Mouse (Mus musculus): ENCODE results near the gene Prdx6b.

Prdx6b gene

DNA sequence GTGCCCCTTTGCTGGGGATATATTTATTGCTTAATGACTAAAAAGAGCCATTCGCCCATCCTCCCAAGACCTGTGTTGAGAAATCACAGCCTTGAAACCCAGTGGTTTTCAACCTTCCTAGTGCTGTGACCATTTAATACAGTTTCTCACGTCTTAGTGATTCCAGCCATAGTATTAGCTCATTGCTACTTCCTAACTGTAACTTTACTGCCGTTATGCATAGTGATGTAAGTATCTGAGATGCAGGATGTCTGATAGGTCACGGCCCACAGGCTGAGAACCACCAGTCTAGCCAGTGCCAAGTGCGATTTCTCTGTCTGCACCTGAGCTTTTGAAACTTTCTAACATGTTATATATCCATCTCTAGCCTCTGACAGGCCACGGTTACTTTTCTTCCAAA, 35.0 kb downstream of the Prdx6b start:
- no peak for DNase-seq

DNA sequence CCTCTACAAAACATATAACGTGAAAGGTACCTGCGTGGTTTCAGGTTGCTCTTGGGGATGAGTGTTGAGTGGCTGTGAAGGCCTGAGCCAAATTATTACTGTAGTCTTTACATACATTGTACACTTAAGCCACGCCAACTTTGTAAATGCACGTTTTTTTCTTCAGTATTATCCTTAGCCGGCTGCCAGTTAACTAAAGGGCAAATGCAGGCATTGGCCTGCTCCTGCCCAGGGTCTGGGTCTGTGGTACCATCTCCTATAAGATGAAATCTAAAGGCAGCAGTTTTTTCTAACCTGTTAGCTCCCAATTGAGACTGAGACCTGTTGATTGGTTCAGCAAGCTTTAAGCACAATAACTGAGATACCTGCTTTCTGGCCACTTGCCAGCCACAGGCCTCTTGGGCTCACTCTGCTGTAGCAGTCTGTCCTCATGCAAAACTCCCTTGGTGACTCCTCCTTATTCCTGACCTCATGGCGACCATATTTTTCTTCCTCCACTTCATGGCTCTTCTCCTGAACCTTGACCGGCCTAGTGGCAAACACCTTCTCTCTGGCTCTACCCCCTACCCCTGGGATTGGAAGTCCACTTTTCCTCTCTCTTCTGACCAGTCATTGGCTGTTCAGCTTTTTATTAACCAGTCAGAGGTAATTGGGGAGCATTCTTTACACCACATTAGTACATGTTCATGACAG, 36.8 kb downstream of the Prdx6b start:
- DNase-seq, result no peak

DNA sequence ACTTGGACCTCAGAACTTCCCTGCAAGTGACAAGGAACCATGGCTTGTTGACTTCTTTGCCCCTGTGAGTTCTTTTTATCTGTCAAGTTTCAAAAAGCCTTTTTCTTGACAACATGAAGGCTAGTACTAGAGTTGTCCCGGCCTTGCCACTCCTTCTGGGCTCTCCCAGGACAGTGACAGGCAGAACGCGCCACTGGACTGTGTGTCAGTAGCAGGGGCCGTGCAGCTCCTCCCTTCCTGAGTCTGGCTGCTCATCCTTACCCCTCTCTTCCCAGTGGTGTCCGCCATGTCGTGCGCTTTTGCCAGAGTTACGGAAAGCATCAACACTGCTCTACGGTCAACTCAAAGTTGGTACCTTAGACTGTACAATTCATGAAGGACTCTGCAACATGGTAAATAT, 48.3 kb downstream of the Prdx6b start:
- no peak for DNase-seq

Data from cerebellum, adult 11-12 months (tissue).